Mouse (Mus musculus) gastrocnemius, adult 8-10 months (tissue): ENCODE results near the gene Gm5617. TPM values are rescaled to one million over a fixed set of nuclear protein-coding genes. Genes with fewer than 3 reads are reported as not detected.

Experiments used
- microRNA-seq: library from miRNA; unstranded; fragments of <30 nt; microRNA quantifications from one replicate; pipeline ENCODE4 v1.2.0, GENCODE M21; 2022
- total RNA-seq, 4 experiments: library from RNA; stranded (reverse); gene quantifications; 2 replicates each; pipeline ENCODE4 v1.2.4; 2022

The Gm5617 gene
- total RNA-seq, 4 experiments from 2014 or later: 7.8 to 11.7 (median 9.1) TPM

Small RNAs within 50 kb of the gene (microRNA-seq; reads per million reads assigned to microRNA genes)
- gene Gm23653: not detected

Other genes starting within 250 kb of the Gm5617 start
- gene Nxpe2, start 142.0 kb upstream of the Gm5617 start, total RNA-seq: under 1 TPM; 0.34 to 0.52 (median 0.46) TPM
- gene Rexo2, start 14.8 kb upstream of the Gm5617 start, total RNA-seq: 10 to 100 TPM; 69.5 to 78.3 (median 73.0) TPM
- gene Rbm7, start 143 bp upstream of the Gm5617 start, total RNA-seq: 10 to 100 TPM; 11.9 to 15.8 (median 13.6) TPM
- gene Nnmt, start 109.7 kb downstream of the Gm5617 start, total RNA-seq: 1 to 10 TPM; 1.8 to 4.1 (median 3.5) TPM